Mouse (Mus musculus): ENCODE measurements around the gene Sept9.

The Sept9 gene

GRCm38 (mm10) chr11:117349429-117350363 lies 150.2 kb downstream of the Sept9 start:
- no peak for DNase-seq

GRCm38 (mm10) chr11:117350462-117351222 lies 151.2 kb downstream of the Sept9 start:
- no peak for DNase-seq

- DNase-seq = peak in 1 of 2 experiments; percentile 41
These were observed 153.7 kb downstream of the Sept9 start for GRCm38 (mm10) chr11:117353126-117353525.

GRCm38 (mm10) chr11:117354107-117354506 lies 154.6 kb downstream of the Sept9 start:
- DNase-seq = peak in 1 of 2 experiments; percentile 70

GRCm38 (mm10) chr11:117356937-117357336 lies 157.5 kb downstream of the Sept9 start:
- DNase-seq = no peak

GRCm38 (mm10) chr11:117357916-117358639 lies 158.6 kb downstream of the Sept9 start:
- DNase-seq = peak; percentile 89 to 95

GRCm38 (mm10) chr11:117359161-117359560 lies 159.7 kb downstream of the Sept9 start:
- no peak for DNase-seq

- DNase-seq = peak; percentile 73 to 84
These were observed 160.4 kb downstream of the Sept9 start for GRCm38 (mm10) chr11:117359870-117360269.

- DNase-seq = no peak
These were observed 161.1 kb downstream of the Sept9 start for GRCm38 (mm10) chr11:117360561-117360960.

GRCm38 (mm10) chr11:117362307-117362706 lies 162.8 kb downstream of the Sept9 start:
- no peak for DNase-seq

- DNase-seq = no peak
These were observed 164.5 kb downstream of the Sept9 start for GRCm38 (mm10) chr11:117363918-117364317.

GRCm38 (mm10) chr11:117366426-117366825 lies 167.0 kb downstream of the Sept9 start:
- peak in 1 of 2 experiments; percentile 52 for DNase-seq

GRCm38 (mm10) chr11:117366861-117367357 lies 167.4 kb downstream of the Sept9 start:
- no peak for DNase-seq

- DNase-seq = no peak
These were observed 168.5 kb downstream of the Sept9 start for GRCm38 (mm10) chr11:117367937-117368336.

GRCm38 (mm10) chr11:117369347-117369746 lies 169.9 kb downstream of the Sept9 start:
- DNase-seq = no peak

- no peak for DNase-seq
These were observed 170.9 kb downstream of the Sept9 start for GRCm38 (mm10) chr11:117370262-117370850.

- no peak for DNase-seq
These were observed 173.1 kb downstream of the Sept9 start for GRCm38 (mm10) chr11:117372537-117372936.

GRCm38 (mm10) chr11:117373195-117373594 lies 173.7 kb downstream of the Sept9 start:
- no peak for DNase-seq

GRCm38 (mm10) chr11:117373870-117374269 lies 174.4 kb downstream of the Sept9 start:
- DNase-seq = no peak

- no peak for DNase-seq
These were observed 174.8 kb downstream of the Sept9 start for GRCm38 (mm10) chr11:117374288-117374687.

GRCm38 (mm10) chr11:117379774-117380173 lies 180.3 kb downstream of the Sept9 start:
- no peak for DNase-seq

- no peak for DNase-seq
These were observed 184.8 kb downstream of the Sept9 start for GRCm38 (mm10) chr11:117384235-117384634.
